Mouse (Mus musculus): ENCODE results near the gene Bean1.

DNA sequence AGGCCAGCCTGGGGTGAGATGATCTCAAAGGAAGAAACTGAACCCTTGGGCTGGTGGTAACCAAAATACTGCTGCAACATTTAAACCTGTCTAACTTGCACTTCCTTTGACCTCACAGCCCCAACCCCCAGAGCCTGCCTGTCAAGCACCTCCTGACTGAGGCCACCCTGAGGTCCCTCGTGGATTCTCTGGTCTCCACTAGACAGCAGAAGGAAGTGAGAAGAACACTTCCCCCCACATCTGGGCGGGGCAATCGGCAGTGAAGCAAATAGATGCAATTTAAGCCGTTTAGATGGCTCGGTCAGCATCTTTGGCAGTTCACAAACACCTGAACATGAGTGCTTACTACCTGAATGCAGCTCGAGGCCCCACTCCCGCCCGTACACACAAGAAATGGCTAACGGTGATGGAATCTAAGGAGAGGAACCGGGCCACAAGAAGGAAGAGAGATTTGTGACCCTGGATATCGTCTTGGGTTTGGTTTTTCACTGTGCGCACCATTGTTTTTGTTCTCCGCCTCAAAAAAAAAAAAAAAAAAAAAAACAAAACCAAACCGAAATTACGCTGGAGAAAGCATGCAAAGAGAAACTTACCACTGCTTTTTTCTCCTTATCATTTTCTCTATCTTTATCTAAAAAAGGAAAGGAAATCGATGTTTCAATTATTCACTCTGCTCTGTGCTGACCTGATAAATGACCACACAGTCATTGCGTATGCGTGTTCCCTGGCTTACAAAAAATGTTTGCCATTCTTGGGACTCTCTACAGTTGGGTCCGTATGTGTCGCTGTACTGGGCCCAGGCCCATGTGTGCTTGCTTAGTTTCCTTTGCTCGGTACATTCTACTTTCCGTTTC lies 77.0 kb downstream of the Bean1 start:
- TF ChIP-seq CTCF (IDR thresholded peaks at IDR 0.05; ENCODE audit: low read depth) (no peak), EP300 (IDR thresholded peaks at IDR 0.05; ENCODE audit: low read depth) (no peak)

Measured in liver, embryonic 14.5 days (tissue).